Mouse (Mus musculus) MEL (cell line): ENCODE results near the gene Jmjd1c.

Experiments used
- BHLHE40 ChIP-seq: IDR thresholded peaks from 2 replicates; pipeline ENCODE4 v1.6.1; 2012; ENCODE audit warnings: low read depth, mild to moderate bottlenecking, inconsistent platforms, low read length, improper control_type of control experiment, borderline replicate concordance
- CTCF ChIP-seq, 3 experiments: IDR thresholded peaks in 2 of 3; conservative IDR thresholded peaks in 1 of 3; 2 replicates each; pipeline ENCODE4 v1.5.1; 2011 to 2012; ENCODE audit warnings: low read length in 3 of 3, low read depth in 2 of 3, mild to moderate bottlenecking in 2 of 3, improper control_type of control experiment in 1 of 3, inconsistent platforms in 1 of 3, mixed read lengths in 1 of 3, moderate library complexity in 1 of 3; ENCODE audit not compliant: control insufficient read depth in 1 of 3, insufficient read depth in 1 of 3, poor library complexity in 1 of 3, severe bottlenecking in 1 of 3
- EP300 ChIP-seq, 2 experiments: IDR thresholded peaks; 2 replicates each; pipeline ENCODE4 v1.6.1; 2011; ENCODE audit warnings: improper control_type of control experiment in 2 of 2, low read length in 2 of 2, low read depth in 1 of 2, mild to moderate bottlenecking in 1 of 2
- ETS1 ChIP-seq: IDR thresholded peaks from 2 replicates; pipeline ENCODE4 v1.6.1; 2012; ENCODE audit warnings: low read depth, mild to moderate bottlenecking, inconsistent platforms, low read length, improper control_type of control experiment, moderate library complexity
- KAT2A ChIP-seq: conservative IDR thresholded peaks from 2 replicates; pipeline ENCODE4 v1.6.1; 2012; ENCODE audit warnings: low read depth, low read length, improper control_type of control experiment, inconsistent platforms
- MAZ ChIP-seq: IDR thresholded peaks from 2 replicates; pipeline ENCODE4 v1.6.1; 2012; ENCODE audit warnings: low read depth, mild to moderate bottlenecking, inconsistent platforms, low read length, improper control_type of control experiment
- POLR2A ChIP-seq, 2 experiments: IDR thresholded peaks; 2 replicates each; pipeline ENCODE4 v1.6.1; 2011 to 2012; ENCODE audit warnings: low read length in 2 of 2, mild to moderate bottlenecking in 2 of 2, control low read depth in 1 of 2, improper control_type of control experiment in 1 of 2, low read depth in 1 of 2, moderate library complexity in 1 of 2; ENCODE audit not compliant: control insufficient read depth in 1 of 2, insufficient read depth in 1 of 2, poor library complexity in 1 of 2
- POLR2AphosphoS2 ChIP-seq: IDR thresholded peaks from 2 replicates; pipeline ENCODE4 v1.6.1; 2011; ENCODE audit warnings: low read length, improper control_type of control experiment
- ZMIZ1 ChIP-seq: IDR thresholded peaks from 2 replicates; pipeline ENCODE4 v1.6.1; 2012; ENCODE audit warnings: low read depth, mild to moderate bottlenecking, inconsistent platforms, low read length, improper control_type of control experiment, moderate library complexity

GRCm38 (mm10) chr10:67111044-67111798 is 15.3 kb downstream of the Jmjd1c start:
- no peak for TF ChIP-seq CTCF (IDR thresholded peaks at IDR 0.05 in 2 of 3, conservative IDR thresholded peaks at IDR 0.05 in 1 of 3; ENCODE audit: control insufficient read depth in 1 of 3, insufficient read depth in 1 of 3, low read depth in 2 of 3, low read length in 3 of 3, poor library complexity in 1 of 3, severe bottlenecking in 1 of 3)
- TF ChIP-seq EP300 (IDR thresholded peaks at IDR 0.05; ENCODE audit: low read depth in 1 of 2, low read length in 2 of 2) = no peak
- no peak for TF ChIP-seq POLR2A (IDR thresholded peaks at IDR 0.05; ENCODE audit: control insufficient read depth in 1 of 2, insufficient read depth in 1 of 2, low read depth in 1 of 2, low read length in 2 of 2, poor library complexity in 1 of 2)
- TF ChIP-seq POLR2AphosphoS2 = no peak
- TF ChIP-seq ZMIZ1 = no peak
- no peak for TF ChIP-seq BHLHE40
- TF ChIP-seq MAZ = no peak
- no peak for TF ChIP-seq ETS1
- TF ChIP-seq KAT2A = no peak
